Mouse (Mus musculus): ENCODE data around the gene Gbp8.
"Not testable (repeated sequence)": the region's sequence is repeated elsewhere in the genome, so short reads cannot be mapped to it uniquely, and the experiment has no call there.

Gene Gbp8

DNA sequence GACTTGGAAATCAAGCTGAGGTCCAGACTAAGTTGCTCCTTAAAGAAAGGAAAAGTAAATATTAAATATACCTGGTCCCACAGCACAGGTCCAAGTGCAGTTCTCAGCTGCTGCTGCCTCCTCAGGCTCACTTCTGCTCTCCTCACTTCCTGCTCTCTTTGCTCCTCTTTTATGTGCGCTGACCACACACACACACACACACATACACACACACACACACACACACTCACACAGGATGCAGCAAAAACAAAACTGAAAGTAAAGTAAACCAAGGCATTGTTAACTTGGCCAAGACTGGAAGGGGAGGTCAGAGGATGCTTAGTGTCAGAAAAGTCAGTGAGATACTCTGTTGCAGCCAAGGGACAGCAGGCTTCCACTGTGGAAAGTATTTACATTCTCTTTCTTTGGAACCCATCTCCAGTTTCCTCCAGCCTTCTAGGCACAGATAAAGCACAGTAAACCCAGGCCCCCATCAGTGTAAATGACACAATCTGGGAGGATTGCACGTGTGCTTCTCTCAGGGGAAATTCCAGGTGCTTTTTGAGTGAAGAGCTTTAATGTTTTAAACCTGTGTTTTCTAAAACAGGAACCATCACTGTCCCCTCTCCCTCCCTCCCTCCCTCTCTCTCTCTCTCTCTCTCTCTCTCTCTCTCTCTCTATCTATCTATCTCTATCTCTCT, at the start of gene Gbp8, which contains the start of the genes Gbp9 and Gbp4:
Gene Gbp8, minus strand, starts transcription at position 132 of the 680 bp plus-strand sequence.
Gene Gbp9, minus strand, starts transcription at position 131 of the 680 bp plus-strand sequence.
Gene Gbp4, minus strand, starts transcription at position 178 of the 680 bp plus-strand sequence.
- DNase-seq (ENCODE audit: low spot score) = not testable (repeated sequence)

DNA sequence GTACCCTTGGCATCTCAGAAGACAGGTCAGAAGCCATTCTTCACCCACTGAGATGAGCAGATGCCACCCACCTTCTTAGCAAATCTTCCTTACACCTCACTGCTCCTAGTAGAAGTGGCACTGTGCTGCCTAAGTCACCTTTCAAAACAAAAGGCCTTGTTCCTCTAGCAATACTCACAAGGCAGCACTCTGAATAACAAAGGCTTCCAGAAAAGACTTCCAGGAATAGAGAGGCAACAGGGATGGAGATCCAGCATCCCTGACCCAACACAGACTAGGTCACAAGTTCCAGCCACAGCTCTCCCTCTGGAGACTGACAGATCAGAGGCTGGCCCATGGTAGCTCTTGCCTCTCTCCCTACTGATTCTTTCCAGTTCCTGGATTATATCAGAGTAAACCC, 42.1 kb upstream of the Gbp8 start:
- no peak for DNase-seq (ENCODE audit: low spot score)

DNA sequence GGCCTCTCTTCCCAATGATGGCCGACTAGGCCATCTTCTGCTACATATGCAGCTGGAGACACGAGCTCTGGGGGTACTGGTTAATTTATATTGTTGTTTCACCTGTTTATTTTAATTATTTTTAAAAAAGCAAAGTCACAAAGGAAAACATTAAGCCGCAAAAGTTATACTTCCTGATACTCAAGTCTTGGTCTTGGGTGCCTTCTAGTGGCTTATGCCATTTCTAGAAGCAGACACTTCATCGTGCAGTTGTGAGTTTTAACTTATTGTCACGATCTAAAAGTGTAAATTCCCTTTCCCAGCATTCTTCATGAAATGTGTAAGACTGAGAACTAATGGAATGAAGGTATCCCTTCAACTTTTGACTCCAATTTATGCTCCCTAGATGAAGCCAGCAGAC, 17.2 kb upstream of the Gbp8 start:
- DNase-seq (ENCODE audit: low spot score) = no peak

DNA sequence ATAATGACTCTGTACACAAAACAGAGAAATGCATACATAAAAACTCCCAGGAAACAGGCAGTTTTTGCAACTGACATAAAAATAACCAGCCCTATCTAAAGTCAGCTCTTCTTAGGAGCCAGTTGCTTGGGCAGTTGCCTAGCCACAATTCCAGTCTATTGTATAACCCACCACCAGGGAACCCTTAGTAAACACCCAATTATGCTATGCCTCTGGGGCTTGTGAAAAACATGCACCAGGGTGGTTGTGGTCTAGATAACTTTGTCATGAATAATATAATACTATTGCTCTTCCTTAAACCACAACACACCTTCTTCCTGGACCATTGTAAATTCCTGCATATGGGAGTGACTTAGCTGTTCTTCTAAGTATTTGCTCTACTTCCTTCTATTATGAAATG, 14.7 kb upstream of the Gbp8 start:
- no peak for DNase-seq (ENCODE audit: low spot score)

DNA sequence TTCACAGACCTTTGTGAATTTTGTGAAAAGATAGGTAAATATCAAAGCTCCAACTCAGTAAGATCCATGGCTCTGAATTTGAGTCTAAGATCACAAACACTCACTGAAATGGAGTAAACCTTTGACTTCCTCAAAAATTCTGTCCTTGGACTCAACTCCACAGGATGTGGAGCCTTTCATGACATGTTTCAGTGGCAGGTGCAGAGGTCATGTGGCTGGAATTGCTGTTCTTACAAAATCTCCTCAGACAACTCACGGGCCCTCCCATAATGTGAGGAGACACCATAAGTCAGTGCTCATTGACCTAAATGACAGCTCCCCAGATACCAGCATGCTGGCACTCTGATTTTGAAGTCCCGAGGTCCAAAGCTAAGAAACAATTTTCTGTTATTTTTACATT, 8.7 kb upstream of the Gbp8 start:
- DNase-seq (ENCODE audit: low spot score) = not testable (repeated sequence)

DNA sequence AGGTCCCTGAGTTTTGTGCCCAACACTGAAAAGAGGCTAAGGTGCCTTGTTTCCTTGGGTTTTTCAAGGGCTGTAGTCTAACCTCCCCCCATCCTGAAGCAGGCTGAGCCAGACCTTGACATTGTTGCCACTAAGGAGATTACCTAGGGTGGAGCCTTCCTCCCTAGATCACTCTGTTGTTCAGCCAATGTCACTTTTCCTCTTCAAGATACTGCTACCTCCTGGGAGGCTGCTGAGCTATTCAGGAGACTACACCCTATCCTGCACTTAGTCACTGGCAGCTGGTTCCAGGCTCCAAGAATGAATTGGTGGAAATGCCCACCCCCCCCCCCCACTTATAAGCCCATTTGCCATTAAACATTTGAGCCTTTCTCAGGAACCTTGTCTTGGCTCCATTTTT, 7.1 kb upstream of the Gbp8 start:
- DNase-seq (ENCODE audit: low spot score) = no peak

DNA sequence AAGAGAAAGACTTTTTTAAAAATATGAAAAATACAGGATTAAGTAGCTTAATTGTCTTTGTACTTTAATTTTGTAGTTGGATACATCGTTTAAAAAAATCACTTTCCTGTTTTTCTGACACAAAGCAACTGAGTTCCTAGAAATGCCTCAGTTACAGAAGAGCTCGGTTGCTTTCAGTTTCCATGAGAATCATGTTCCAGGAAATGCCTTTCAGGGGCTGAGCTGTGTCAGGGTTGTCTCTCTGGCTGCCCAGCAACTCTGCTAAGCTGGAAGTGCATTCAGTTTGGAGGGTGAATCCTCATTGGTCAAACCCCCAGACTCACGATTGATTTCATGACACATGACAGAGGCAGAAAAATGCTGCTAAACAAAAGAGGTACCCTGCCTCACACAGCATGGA, 6.4 kb upstream of the Gbp8 start:
- not testable (repeated sequence) for DNase-seq (ENCODE audit: low spot score)

DNA sequence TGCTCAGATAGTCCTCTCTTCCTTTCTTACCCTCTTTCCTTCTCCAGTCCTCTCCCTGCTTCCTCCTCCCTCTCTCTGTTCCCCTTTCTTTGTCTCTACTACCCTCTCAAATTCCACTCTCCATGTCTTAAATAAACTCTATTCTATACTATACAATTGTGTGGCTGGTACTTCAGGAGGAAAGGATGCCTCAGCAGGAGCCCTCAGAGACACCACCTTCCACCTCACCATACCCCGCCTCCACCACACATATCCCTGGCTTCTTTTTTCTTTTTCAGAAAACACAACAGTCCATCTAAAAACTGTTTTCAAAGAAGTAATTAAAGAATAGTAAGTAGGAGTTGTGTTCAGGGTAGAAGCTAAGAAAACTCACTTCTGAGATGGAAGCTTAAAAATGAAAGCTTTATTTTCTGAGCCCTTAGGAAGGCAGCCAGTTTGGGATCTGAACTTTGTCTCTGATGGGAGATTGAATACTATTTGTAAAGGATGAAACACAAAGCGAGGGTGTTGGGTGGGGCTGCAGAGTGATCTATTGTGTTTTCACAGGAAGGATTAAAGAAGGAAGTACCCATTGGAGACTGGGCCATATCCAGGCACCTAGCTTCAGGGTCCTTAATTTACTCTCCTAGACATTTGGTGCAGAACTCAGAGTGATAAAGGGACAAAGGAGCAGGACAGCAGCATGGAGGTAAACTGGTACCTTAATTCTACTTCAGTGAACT, 910 bp upstream of the Gbp8 start:
- not testable (repeated sequence) for DNase-seq (ENCODE audit: low spot score)

DNA sequence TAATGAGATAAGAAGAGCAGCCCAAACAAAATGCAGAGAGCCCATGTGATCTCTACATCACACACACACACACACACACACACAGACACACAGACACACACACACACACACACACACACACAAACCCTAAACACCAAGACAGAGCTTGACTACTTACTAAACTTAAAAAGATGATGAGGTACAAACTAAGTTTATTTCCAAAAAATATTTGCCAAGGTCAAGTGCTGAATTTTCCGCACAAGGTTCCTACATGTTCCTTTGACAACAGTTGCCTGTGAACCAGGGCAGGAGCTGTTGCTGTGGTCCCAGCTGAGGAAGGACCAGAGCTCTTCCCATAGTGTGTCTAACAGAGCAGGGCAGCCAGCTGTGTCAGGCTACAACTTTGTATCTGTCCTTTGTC, 434 bp downstream of the Gbp8 start:
- no peak for DNase-seq (ENCODE audit: low spot score)

DNA sequence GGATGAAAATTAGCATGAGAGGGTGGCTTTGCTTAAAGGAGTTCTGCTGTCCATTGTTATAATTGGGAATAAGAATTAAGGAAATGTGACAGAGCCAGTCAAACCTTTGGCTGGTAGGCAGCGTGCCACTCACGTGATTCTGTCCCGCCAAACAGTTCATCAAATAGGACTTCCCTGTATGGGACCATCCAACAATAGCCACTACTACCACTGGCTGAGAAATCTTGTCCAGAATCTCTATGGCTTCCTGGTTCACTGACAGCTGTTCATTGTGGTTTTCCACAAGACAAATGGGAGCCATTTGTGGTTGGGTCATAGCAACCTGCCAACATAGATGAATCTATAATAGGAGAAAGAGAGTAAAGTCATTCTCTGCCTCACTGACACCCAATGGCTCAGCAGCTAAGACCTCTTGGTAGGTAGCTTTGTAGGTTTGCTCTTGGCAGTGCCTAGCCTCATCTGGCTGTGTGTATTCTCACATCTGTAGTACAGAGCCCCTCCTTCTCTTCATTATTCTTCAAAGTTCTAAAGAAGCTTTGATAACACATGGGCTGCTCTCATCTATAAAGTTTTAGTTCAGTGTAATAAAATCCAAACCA, 2.5 kb downstream of the Gbp8 start:
- DNase-seq (ENCODE audit: low spot score) = not testable (repeated sequence)

DNA sequence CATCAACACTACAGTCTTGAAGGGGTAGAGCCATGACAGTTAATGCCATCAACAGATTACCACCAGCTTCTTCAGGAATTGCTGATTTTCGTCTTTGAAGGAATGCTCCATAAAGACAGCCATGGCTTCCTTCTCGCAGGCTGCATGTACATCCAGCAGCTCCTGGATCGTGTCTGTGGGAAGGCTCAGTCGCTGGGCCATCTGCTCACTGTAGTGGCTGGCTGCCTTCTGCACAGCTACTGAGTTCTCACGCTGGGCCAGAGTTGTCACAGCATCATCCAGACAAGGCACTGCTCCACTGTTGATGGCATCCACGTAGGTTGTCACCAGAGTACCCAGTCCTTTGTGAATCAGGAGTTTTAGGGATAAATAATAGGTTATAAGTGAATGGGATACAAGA, 17.6 kb downstream of the Gbp8 start:
- not testable (repeated sequence) for DNase-seq (ENCODE audit: low spot score)

DNA sequence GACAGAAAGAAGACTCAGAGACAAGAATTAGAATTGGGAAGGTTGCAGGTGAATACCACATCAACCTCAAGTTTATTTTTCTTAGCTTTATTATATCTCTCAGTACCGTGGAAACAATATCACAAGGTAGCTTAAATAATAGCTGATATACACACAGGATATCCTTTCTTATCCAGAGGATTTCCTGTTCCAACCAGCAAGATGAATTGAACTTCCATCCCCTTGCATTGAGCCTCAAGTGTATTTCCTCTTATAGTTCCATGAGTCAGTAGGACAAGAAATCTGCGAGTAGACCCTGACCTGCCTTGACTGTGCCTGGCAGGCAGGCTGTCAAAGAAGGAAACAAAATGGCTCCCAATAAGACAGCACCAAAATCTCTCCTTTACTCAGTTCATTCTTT, 23.6 kb downstream of the Gbp8 start:
- no peak for DNase-seq (ENCODE audit: low spot score)

DNA sequence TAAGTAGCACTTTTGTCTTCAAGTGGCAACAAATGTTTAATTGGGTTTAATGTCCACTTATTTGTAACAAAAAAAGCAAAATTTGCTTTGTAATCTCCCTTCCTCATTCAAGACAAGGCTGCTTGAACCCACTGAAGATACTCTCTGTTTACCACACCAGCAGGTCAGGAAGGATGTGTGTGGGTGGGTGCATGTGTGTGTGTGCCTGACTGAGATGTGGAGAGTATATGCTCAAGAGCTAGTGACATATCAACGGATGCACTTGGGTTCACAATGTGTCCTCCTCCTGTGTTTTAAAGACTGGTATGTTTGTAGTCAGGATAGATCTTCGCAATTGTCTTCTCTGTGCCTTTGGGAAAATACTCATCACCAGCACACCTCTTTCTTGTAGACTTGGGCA, 24.6 kb downstream of the Gbp8 start:
- DNase-seq (ENCODE audit: low spot score) = no peak

DNA sequence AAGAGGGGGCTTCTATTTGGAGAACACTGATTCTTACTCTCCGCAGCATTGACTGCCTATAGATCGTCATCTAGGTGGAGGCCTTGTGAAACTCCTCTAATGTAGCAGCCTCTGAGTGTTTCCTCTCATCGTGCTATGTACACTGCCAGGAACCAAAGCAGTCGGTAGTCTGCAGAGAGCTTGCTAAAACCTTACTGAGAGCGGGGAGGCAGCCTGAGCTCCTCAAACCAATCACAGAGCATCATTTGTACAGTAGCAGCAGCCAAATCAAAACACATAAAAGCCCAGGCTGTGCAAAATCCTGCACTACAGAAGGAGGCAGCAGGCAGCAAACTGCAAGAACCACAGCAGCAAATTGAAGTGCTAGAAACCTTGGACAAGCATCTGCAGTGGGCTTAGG, 25.7 kb downstream of the Gbp8 start:
- DNase-seq (ENCODE audit: low spot score) = no peak

DNA sequence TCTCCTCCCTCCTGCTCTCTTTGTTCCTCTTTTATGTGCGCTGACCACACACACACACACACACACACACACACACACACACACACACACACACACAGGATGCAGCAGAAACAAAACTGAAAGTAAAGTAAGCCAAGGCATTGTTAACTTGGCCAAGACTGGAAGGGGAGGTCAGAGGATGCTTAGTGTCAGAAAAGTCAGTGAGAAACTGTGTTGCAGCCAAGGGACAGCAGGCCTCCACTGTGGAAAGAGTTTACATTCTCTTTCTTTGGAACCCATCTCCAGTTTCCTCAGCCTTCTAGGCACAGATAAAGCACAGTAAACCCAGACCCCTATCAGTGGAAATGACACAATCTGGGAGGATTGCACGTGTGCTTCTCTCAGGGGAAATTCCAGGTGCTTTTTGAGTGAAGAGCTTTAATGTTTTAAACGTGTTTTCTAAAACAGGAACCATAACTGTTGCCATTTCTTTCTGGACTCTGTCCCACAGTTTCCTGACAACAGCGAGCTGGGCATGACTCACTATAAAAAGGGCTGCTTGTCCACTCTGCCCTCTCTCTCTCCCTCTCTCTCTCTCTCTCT, 29.0 kb downstream of the Gbp8 start:
- DNase-seq (ENCODE audit: low spot score) = peak; percentile 27

DNA sequence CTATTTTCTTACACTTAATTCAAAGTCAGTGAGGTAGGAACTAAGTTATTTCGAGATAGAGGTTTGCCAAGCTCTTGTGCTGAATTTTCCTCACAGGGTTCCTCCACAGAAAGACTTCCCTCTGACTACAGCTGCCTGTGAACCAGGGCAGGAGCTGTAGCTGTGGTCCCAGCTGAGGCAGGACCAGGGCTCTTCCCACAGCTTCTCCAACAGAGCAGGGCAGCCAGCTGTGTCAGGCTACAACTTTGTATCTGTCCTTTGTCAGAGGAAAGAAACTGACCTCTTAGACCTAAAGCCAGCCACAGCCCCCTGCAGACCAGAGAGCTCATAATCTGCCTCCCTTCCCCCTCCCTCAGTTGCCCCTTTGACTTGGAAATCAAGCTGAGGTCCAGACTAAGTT, 29.6 kb downstream of the Gbp8 start:
- DNase-seq (ENCODE audit: low spot score) = not testable (repeated sequence)

DNA sequence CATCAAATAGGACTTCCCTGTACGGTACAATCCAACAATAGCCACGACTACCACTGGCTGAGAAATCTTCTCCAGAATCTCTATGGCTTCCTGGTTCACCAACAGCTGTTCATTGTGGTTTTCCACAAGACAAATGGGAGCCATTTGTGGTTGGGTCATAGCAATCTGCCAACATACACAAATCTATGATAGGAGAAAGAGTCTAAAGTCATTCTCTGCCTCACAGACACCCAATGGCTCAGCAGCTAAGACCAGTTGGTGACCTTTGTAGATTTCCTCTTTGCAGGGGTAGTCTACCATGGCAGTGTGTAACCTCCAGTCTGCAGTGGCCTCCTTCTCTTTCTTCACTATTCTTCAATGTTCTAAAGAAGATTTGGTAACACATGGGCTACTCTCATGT, 33.7 kb downstream of the Gbp8 start:
- DNase-seq (ENCODE audit: low spot score) = not testable (repeated sequence)

DNA sequence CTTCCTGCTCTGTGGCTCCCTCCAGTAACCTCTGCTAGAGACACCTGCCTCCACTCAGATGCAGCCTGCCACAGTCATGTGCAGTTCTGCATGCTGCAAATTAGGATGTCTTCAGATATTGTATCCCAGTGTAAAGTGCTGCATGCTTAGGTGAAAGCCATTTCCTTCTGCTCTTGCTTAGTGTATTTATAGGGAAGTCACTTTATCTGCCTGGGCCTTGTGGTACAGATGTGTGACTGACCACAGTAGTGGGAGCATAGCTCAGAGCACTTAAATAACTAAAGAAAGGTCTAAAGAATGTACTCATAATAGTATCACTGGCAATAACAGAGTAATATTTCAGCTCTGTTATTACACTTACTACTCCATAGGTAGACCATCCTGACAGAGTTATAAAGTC, 57.4 kb downstream of the Gbp8 start:
- DNase-seq (ENCODE audit: low spot score) = no peak

DNA sequence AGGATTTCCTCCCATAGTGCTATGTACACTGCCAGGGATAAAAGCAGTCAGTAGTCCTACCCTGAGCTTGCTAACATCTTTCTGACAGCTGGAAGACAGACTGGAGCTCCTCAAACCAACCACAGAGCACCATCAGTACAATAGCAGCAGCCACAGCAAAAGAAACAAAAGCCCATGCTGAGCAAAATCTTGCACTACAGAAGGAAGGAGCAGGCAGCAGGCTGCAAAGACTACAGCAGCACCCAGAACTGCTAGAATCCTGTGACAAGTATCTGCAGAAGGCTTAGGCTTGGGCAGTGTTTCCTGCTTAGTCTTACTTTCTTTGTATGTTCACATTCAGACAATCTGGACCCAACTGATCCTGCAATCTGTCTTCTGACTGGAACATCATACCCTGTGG, 71.0 kb downstream of the Gbp8 start:
- not testable (repeated sequence) for DNase-seq (ENCODE audit: low spot score)

DNA sequence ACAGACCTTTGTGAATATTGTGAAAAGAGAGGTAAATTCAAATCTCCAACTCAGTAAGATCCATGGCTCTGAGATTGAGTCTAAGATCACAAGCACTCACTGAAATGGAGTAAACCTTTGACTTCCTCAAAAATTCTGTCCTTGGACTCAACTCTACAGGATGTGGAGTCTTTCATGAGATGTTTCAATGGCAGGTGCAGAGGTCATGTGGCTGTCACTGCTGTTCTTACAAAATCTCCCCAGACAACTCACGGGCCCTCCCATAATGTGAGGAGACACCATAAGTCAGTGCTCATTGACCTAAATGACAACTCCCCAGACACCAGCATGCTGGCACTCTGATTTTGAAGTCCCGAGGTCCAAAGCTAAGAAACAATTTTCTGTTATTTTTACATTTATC, 74.9 kb downstream of the Gbp8 start:
- DNase-seq (ENCODE audit: low spot score) = not testable (repeated sequence)

DNA sequence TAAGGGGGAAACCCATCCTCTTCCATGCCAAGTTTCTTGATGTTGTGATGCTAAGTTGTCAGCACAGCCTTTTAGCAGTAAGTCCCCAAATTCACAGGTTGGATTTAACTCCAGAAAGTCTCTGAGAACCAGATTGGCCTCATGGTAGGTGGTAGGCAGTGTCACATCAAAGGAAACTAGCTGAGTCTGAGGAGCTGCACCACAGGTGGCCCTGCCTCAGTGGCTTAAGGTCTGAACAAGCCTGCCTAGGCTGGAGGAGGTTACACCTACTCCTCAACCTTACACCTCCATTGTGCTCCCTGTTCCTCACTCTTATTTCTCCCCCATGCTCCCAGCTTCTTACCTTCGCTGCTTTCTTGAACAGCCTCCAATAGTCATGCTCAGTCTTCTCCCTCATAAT, 76.0 kb downstream of the Gbp8 start:
- no peak for DNase-seq (ENCODE audit: low spot score)

DNA sequence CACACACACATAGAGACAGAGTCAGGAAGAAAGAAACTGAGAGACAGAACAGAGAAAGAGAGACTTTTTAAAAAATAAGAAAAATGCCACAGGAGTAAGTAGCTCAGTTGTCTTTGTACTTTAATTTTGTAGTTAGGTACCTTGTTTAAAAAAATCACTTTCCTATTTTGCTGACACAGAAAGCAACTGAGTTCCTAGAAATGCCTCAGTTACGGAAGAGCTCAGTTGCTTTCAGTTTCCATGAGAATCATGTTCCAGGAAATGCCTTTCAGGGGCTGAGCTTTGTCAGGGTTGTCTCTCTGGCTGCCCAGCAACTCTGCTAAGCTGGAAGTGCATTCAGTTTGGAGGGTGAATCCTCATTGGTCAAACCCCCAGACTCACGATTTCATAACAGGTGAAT, 76.9 kb downstream of the Gbp8 start:
- DNase-seq (ENCODE audit: low spot score) = not testable (repeated sequence)

DNA sequence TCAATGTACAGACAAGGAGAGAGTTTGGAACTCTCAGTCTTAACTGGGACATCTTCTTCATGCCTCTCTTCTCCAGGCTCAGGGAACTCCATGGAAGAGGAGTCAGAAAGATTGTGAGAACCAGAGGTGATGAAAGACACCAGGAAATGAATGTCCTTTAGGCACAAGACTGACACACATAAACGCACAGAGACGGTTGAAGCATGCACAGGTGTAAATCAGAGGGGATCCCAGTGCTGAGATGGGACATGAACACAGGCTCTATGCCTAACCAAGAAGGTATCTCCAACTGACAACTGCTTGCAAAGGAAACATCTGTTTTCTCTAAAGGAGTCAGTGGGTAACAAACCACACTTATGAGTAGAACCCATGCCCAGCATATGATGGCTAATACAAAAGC, 79.1 kb downstream of the Gbp8 start:
- DNase-seq (ENCODE audit: low spot score) = no peak
